Mouse (Mus musculus) neural tube, embryonic 14.5 days (tissue): ENCODE results near the gene Olfr152. TPM values are rescaled to one million over a fixed set of nuclear protein-coding genes. Genes with fewer than 3 reads are reported as not detected.

Experiments used
- polyA plus RNA-seq: library from polyadenylated mRNA; unstranded; fragments of >200 nt; fragmentation: Nextera tagmentation; extraction: Ambion mirVana; gene quantifications from 2 replicates; pipeline ENCODE4 v1.2.1, GENCODE M21; 2014

The Olfr152 gene
- polyA plus RNA-seq, 1 experiment from 2014 or later: not detected

Other genes with a start within 250 kb of the Olfr152 start
- gene Olfr153, start 247.7 kb upstream of the Olfr152 start, polyA plus RNA-seq: not detected in 2 replicates
- gene Olfr1128, start 233.9 kb upstream of the Olfr152 start, polyA plus RNA-seq: not detected in 2 replicates
- gene Olfr1129, start 205.6 kb upstream of the Olfr152 start, polyA plus RNA-seq: not detected in 2 replicates
- gene Olfr1130, start 173.3 kb upstream of the Olfr152 start, polyA plus RNA-seq: not detected in 2 replicates
- gene Olfr1131, start 152.4 kb upstream of the Olfr152 start, polyA plus RNA-seq: not detected in 2 replicates
- not detected in 2 replicates for gene Olfr1132, start 141.9 kb upstream of the Olfr152 start, polyA plus RNA-seq
- not detected in 2 replicates for gene Olfr1133, start 132.1 kb upstream of the Olfr152 start, polyA plus RNA-seq
- gene Olfr1134, start 121.0 kb upstream of the Olfr152 start, polyA plus RNA-seq: not detected in 2 replicates
- gene Olfr1135, start 105.8 kb upstream of the Olfr152 start, polyA plus RNA-seq: not detected in 2 replicates
- gene Olfr1136, start 85.5 kb upstream of the Olfr152 start, polyA plus RNA-seq: not detected in 2 replicates
- not detected in 2 replicates for gene Olfr1137, start 66.3 kb upstream of the Olfr152 start, polyA plus RNA-seq
- gene Olfr1138, start 39.5 kb upstream of the Olfr152 start, polyA plus RNA-seq: not detected in 2 replicates
- not detected in 2 replicates for gene Olfr1140, start 35.7 kb upstream of the Olfr152 start, polyA plus RNA-seq
- not detected in 2 replicates for gene Olfr1141, start 25.5 kb upstream of the Olfr152 start, polyA plus RNA-seq
- gene Olfr1143, start 21.1 kb downstream of the Olfr152 start, polyA plus RNA-seq: not detected in 2 replicates
- gene Olfr1145, start 30.3 kb downstream of the Olfr152 start, polyA plus RNA-seq: not detected in 2 replicates
- not detected in 2 replicates for gene Olfr1148, start 51.0 kb downstream of the Olfr152 start, polyA plus RNA-seq
- not detected in 2 replicates for gene Olfr1150-ps1, start 64.5 kb downstream of the Olfr152 start, polyA plus RNA-seq
- gene Olfr1151, start 76.4 kb downstream of the Olfr152 start, polyA plus RNA-seq: not detected in 2 replicates
- 0.04 TPM in 1 of 2 replicates, not detected in the other for gene Olfr1152, start 87.0 kb downstream of the Olfr152 start, polyA plus RNA-seq
- gene Olfr1153, start 115.5 kb downstream of the Olfr152 start, polyA plus RNA-seq: not detected in 2 replicates
- not detected in 2 replicates for gene Olfr1154, start 125.7 kb downstream of the Olfr152 start, polyA plus RNA-seq
- gene Olfr1155, start 165.7 kb downstream of the Olfr152 start, polyA plus RNA-seq: not detected in 2 replicates
- not detected in 2 replicates for gene Olfr1156, start 173.6 kb downstream of the Olfr152 start, polyA plus RNA-seq
- not detected in 2 replicates for gene Olfr1157, start 188.8 kb downstream of the Olfr152 start, polyA plus RNA-seq
- gene Olfr74, start 195.2 kb downstream of the Olfr152 start, polyA plus RNA-seq: not detected in 2 replicates
- not detected in 2 replicates for gene Olfr1158, start 210.6 kb downstream of the Olfr152 start, polyA plus RNA-seq
- not detected in 2 replicates for gene Olfr1160, start 228.8 kb downstream of the Olfr152 start, polyA plus RNA-seq
- not detected in 2 replicates for gene Olfr1161, start 243.3 kb downstream of the Olfr152 start, polyA plus RNA-seq